Mouse (Mus musculus) lung, postnatal 0 days (tissue): ENCODE measurements at regions not wholly inside any gene's neighbourhood (a gene's known extent, or its start where the extent isn't known, plus 50 kb on each side); places are given as distances from the start of the nearest gene placed in this dataset.

Source experiments
- CTCF ChIP-seq: IDR thresholded peaks from 2 replicates; pipeline ENCODE4 v1.5.1; 2016; ENCODE audit warnings: antibody characterized with exemption, mild to moderate bottlenecking
- EP300 ChIP-seq: IDR thresholded peaks from 2 replicates; pipeline ENCODE4 v1.6.1; 2016; ENCODE audit warnings: antibody characterized with exemption, mild to moderate bottlenecking, control low read depth

DNA sequence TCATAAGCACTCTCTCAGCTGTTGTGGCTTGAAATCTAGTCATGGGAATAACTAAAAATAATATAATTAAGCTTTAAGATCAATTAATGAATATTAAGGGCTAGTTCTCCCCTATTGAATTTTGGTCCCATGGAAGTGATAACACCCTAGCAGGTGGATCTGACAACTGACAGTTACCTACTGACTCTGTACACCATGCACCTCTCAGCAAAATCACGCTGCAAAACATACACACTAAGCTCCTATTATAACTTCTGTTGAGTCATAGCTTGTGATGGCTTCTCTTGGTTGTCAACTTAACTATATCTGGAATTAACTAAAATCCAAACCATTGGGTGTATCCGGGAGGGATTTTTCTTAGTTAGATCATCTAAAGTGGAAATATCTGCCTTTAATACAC is 817.9 kb upstream of the Chrm3 start:
- TF ChIP-seq CTCF = no peak
- no peak for TF ChIP-seq EP300
